Mouse (Mus musculus): ENCODE measurements around the gene Cdca5.
A peak's percentile ranks its signal among the peaks of the same experiment; 100 is the strongest.

DNA sequence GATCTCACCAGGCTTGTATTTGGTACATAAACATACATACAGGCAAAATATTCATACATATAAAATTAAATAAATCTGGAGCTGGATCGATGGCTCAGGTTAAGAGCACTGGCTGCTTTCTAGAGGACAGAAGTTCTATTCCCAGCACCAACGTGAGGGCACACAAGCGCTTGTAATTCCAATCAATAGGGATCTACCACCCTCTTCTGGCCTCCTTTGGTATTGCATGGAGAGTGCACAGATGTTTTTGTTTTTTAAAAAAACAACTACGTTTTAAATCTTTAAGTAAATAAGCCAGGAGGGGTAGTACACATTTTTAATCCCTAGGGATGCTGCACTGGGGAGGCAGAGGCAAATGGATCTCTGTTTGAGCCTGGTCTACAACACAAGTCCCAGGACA lies 41.5 kb downstream of the Cdca5 start:
- TF ChIP-seq POLR2A (IDR thresholded peaks at IDR 0.05; ENCODE audit: low read depth, low read length) (no peak), CTCF (conservative IDR thresholded peaks at IDR 0.05; ENCODE audit: insufficient read depth, insufficient read length, low read depth, low read length) (peak; percentile 61)
